18 mouse cellular contexts compared by ENCODE assay signal in the genomic region with DNA sequence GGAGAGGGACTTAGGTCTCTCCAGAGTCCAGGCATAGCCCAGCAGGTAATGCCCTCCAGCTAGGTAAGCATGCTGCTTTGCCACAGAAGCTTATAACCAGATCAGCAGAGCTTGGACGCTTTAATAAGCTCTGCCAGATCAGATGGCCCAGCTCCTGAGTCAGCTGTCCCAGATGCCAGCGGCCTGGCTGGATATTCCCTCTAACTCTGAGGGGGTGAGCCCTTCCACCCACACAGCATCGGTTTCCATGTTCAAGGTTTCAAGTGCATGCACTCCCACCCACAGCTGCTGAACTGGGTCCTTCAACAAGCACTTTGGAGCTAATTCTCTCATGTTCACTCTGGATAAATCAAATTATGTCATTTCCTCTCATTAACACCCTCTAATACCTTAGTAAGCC.
A peak's percentile ranks its signal among the peaks of the same experiment; 100 is the strongest.
DNase-seq lines count a peak whose midpoint lies in the region; ATAC-seq and TF ChIP-seq lines count a peak whose summit lies in the region.
"Had no signal": no experiment of that assay in that cellular context is flagged by ENCODE, and none has a peak within 500 bp of the region (broad histone marks: within the 10 kb centered on the region; RNA-seq: fewer than 3 reads in every experiment).

No protein-coding gene starts in this region.

- no peaks in the 10 kb centered on the region for H3K27me3 ChIP-seq in kidney, embryonic 14.5 days (ENCODE audit: control insufficient read depth, insufficient read depth, low read length)
- H3K27me3 ChIP-seq in kidney, embryonic 16.5 days (ENCODE audit: insufficient read depth, low read length), result no peaks in the 10 kb centered on the region
- no peaks in the 10 kb centered on the region for H3K27me3 ChIP-seq in limb, embryonic 11.5 days (ENCODE audit: control insufficient read depth, insufficient read depth, low read length)
- no peaks in the 10 kb centered on the region for H3K27me3 ChIP-seq in midbrain, postnatal 0 days (ENCODE audit: insufficient read depth, low read length)
- H3K27me3 ChIP-seq: forebrain, embryonic 13.5 days; megakaryocyte, embryonic 14.5 days had no signal

- DNase-seq in adrenal gland, postnatal 25 days, result peak; percentile 8
- peak; percentile 49 for DNase-seq in forelimb bud, embryonic 11.5 days (ENCODE audit: low read depth, low spot score)
- peak; percentile 31 for DNase-seq in limb, embryonic 11.5 days (ENCODE audit: low spot score)
- DNase-seq in midbrain, postnatal 0 days (ENCODE audit: low spot score), result no peak
- no peak for DNase-seq in left cerebral cortex, adult 8-10 months (ENCODE audit: low spot score in 2 of 2)
- DNase-seq: cerebellum, adult 9-11 months; kidney, adult 2 months; spleen, adult 18-20 months had no signal

- ATAC-seq in kidney, embryonic 14.5 days (ENCODE audit: low FRiP score, low TSS enrichment), result peak; percentile 39; the same call in 1 of the 2 replicates
- ATAC-seq in kidney, embryonic 16.5 days (ENCODE audit: low FRiP score, low TSS enrichment), result no peak; the same call in 1 of the 2 replicates
- peak; percentile 51; the same call in 1 of the 2 replicates for ATAC-seq in limb, embryonic 11.5 days (ENCODE audit: insufficient number of reproducible peaks, low FRiP score, low TSS enrichment, low read depth)
- ATAC-seq in midbrain, postnatal 0 days (ENCODE audit: low FRiP score), result no peak
- ATAC-seq: forebrain, embryonic 13.5 days; lung, postnatal 0 days; midbrain, embryonic 16.5 days had no signal

- 43% methylated on average over 3 of the region's 3 CpGs for WGBS in kidney, embryonic 14.5 days
- 37% methylated on average over 3 of the region's 3 CpGs for WGBS in kidney, embryonic 16.5 days
- 34% methylated on average over 3 of the region's 3 CpGs for WGBS in limb, embryonic 11.5 days
- 63% methylated on average over 3 of the region's 3 CpGs for WGBS in midbrain, postnatal 0 days

- no peaks in the 10 kb centered on the region for H3K4me1 ChIP-seq in kidney, embryonic 14.5 days (ENCODE audit: control insufficient read depth, insufficient read depth, low read length)
- no peaks in the 10 kb centered on the region for H3K4me1 ChIP-seq in kidney, embryonic 16.5 days (ENCODE audit: insufficient read depth, low read length)
- H3K4me1 ChIP-seq in limb, embryonic 11.5 days (ENCODE audit: control insufficient read depth, insufficient read depth, low read length), result peaks cover 2% of the 10 kb centered on the region; the same call in 1 of the 2 replicates
- no peaks in the 10 kb centered on the region for H3K4me1 ChIP-seq in midbrain, postnatal 0 days (ENCODE audit: insufficient read depth, low read length)
- H3K4me1 ChIP-seq: forebrain, embryonic 13.5 days; hindbrain, embryonic 10.5 days; megakaryocyte, embryonic 14.5 days had no signal

- TF ChIP-seq CTCF in midbrain, postnatal 0 days (IDR thresholded peaks at IDR 0.05), result no peak

- no peak overlapping the region for H3K27ac ChIP-seq in kidney, embryonic 14.5 days (ENCODE audit: low read depth, low read length)
- no peak overlapping the region for H3K27ac ChIP-seq in kidney, embryonic 16.5 days (ENCODE audit: low read length)
- no peak overlapping the region for H3K27ac ChIP-seq in limb, embryonic 11.5 days (replicated peaks; ENCODE audit: low read depth, low read length)
- H3K27ac ChIP-seq in midbrain, postnatal 0 days (ENCODE audit: low read depth, low read length), result no peak overlapping the region
- H3K27ac ChIP-seq: forebrain, embryonic 13.5 days; hindbrain, embryonic 10.5 days; liver, embryonic 14.5 days; stomach, postnatal 0 days had no signal

- H3K9me3 ChIP-seq in kidney, embryonic 14.5 days (ENCODE audit: control insufficient read depth, low read length), result no peaks in the 10 kb centered on the region
- no peaks in the 10 kb centered on the region for H3K9me3 ChIP-seq in kidney, embryonic 16.5 days (ENCODE audit: low read length)
- H3K9me3 ChIP-seq in limb, embryonic 11.5 days (ENCODE audit: control insufficient read depth, low read length), result no peaks in the 10 kb centered on the region
- no peaks in the 10 kb centered on the region for H3K9me3 ChIP-seq in midbrain, postnatal 0 days (ENCODE audit: low read length)
- H3K9me3 ChIP-seq: forebrain, embryonic 13.5 days; G1E; hindbrain, embryonic 10.5 days had no signal

- no peak overlapping the region for H3K4me3 ChIP-seq in kidney, embryonic 14.5 days (ENCODE audit: low read length)
- no peak overlapping the region for H3K4me3 ChIP-seq in kidney, embryonic 16.5 days (ENCODE audit: low read length)
- H3K4me3 ChIP-seq in limb, embryonic 11.5 days (ENCODE audit: low read depth, low read length), result no peak overlapping the region
- no peak overlapping the region for H3K4me3 ChIP-seq in midbrain, postnatal 0 days (ENCODE audit: low read depth, low read length)
- H3K4me3 ChIP-seq: forebrain, embryonic 13.5 days; hindbrain, embryonic 10.5 days; megakaryocyte, embryonic 14.5 days had no signal

- H3K36me3 ChIP-seq in kidney, embryonic 14.5 days (ENCODE audit: control insufficient read depth, insufficient read depth, low read length), result no peaks in the 10 kb centered on the region
- H3K36me3 ChIP-seq in kidney, embryonic 16.5 days (ENCODE audit: insufficient read depth, low read length), result no peaks in the 10 kb centered on the region
- H3K36me3 ChIP-seq in limb, embryonic 11.5 days (ENCODE audit: control insufficient read depth, insufficient read depth, low read length), result no peaks in the 10 kb centered on the region
- no peaks in the 10 kb centered on the region for H3K36me3 ChIP-seq in midbrain, postnatal 0 days (ENCODE audit: insufficient read depth, low read length)
- H3K36me3 ChIP-seq: G1E; hindbrain, embryonic 10.5 days had no signal

- no peak overlapping the region for H3K9ac ChIP-seq in kidney, embryonic 14.5 days (ENCODE audit: low read depth, low read length)
- H3K9ac ChIP-seq in kidney, embryonic 16.5 days (replicated peaks; ENCODE audit: low read length), result no peak overlapping the region
- no peak overlapping the region for H3K9ac ChIP-seq in limb, embryonic 11.5 days (ENCODE audit: low read length)
- H3K9ac ChIP-seq in midbrain, postnatal 0 days (replicated peaks; ENCODE audit: low read length, poor library complexity, severe bottlenecking), result no peak overlapping the region
- H3K9ac ChIP-seq: forebrain, embryonic 13.5 days; liver, embryonic 14.5 days had no signal

- H3K4me2 ChIP-seq in kidney, embryonic 14.5 days (replicated peaks; ENCODE audit: low read depth, low read length), result no peak overlapping the region
- no peak overlapping the region for H3K4me2 ChIP-seq in kidney, embryonic 16.5 days (replicated peaks; ENCODE audit: low read depth, low read length)
- H3K4me2 ChIP-seq in limb, embryonic 11.5 days (ENCODE audit: low read depth, severe bottlenecking), result no peak overlapping the region
- H3K4me2 ChIP-seq in midbrain, postnatal 0 days (ENCODE audit: low read depth, low read length, poor library complexity, severe bottlenecking), result no peak overlapping the region
- H3K4me2 ChIP-seq: forebrain, embryonic 13.5 days had no signal

Comparison
In these comparisons a context has a peak if more than half of its experiments do, and no peak if none do; other contexts are left out.
1. ATAC-seq: peak in kidney, embryonic 14.5 days (single experiment) and limb, embryonic 11.5 days (single experiment); none in kidney, embryonic 16.5 days (single experiment) and midbrain, postnatal 0 days (single experiment).
2. DNase-seq: peak in adrenal gland, postnatal 25 days (single experiment), forelimb bud, embryonic 11.5 days (single experiment) and limb, embryonic 11.5 days (single experiment); none in midbrain, postnatal 0 days (single experiment) and left cerebral cortex, adult 8-10 months (0 of 2).